Mouse (Mus musculus) spleen, adult 2 months (tissue): ENCODE measurements at regions not wholly inside any gene's neighbourhood (a gene's known extent, or its start where the extent isn't known, plus 50 kb on each side); places are given as distances from the start of the nearest gene placed in this dataset.

Experiments
- DNase-seq, 2 experiments: peaks; one replicate each; pipeline versions ENCODE4 v3.0.0 to v3.0.0-alpha.2; 2012 to 2021; ENCODE audit warnings: low spot score in 2 of 2, low read depth in 1 of 2
- H3K27ac ChIP-seq: fragments of 200-500 bp; 2 replicates; pipeline ENCODE4 v1.5.1; 2012; ENCODE audit warnings: low read length, inconsistent platforms; ENCODE audit not compliant: insufficient read depth
- H3K27me3 ChIP-seq: fragments of 200-500 bp; 2 replicates; pipeline ENCODE4 v1.6.1; 2012; ENCODE audit warnings: mild to moderate bottlenecking, moderate library complexity, low read length, inconsistent platforms; ENCODE audit not compliant: control insufficient read depth, insufficient read depth
- H3K36me3 ChIP-seq: fragments of 200-500 bp; 2 replicates; pipeline ENCODE4 v1.6.1; 2012; ENCODE audit warnings: mild to moderate bottlenecking, low read length, inconsistent platforms; ENCODE audit not compliant: control insufficient read depth, insufficient read depth
- H3K4me1 ChIP-seq: fragments of 200-500 bp; 2 replicates; pipeline ENCODE4 v1.6.1; 2011; ENCODE audit warnings: inconsistent platforms; ENCODE audit not compliant: control insufficient read depth, insufficient read depth, insufficient read length
- H3K4me3 ChIP-seq: fragments of 200-500 bp; 2 replicates; pipeline ENCODE4 v1.5.1; 2011; ENCODE audit warnings: mild to moderate bottlenecking, inconsistent platforms; ENCODE audit not compliant: insufficient read depth, insufficient read length; ENCODE audit errors: extremely low read depth
- CTCF ChIP-seq: fragments of 200-500 bp; IDR thresholded peaks from 2 replicates; pipeline ENCODE4 v1.5.1; 2011; ENCODE audit warnings: mild to moderate bottlenecking, inconsistent platforms; ENCODE audit not compliant: insufficient read depth, insufficient read length, insufficient replicate concordance; ENCODE audit errors: extremely low read depth
- POLR2A ChIP-seq: fragments of 200-500 bp; IDR thresholded peaks from 2 replicates; pipeline ENCODE4 v1.6.1; 2011; ENCODE audit warnings: low read depth, low read length, inconsistent platforms
- WGBS: fragments of 180-500 bp; shearing (Covaris S2); methylation state at CpG from one replicate; pipeline ENCODE4 v1.1.7; 2018; 5-methylcytosine and 5-hydroxymethylcytosine counted together

- Histone ChIP-seq H3K4me1 (no peaks in the 10 kb centered on the region; the same call in none of the 2 replicates), H3K36me3 (no peaks in the 10 kb centered on the region), H3K27me3 (no peaks in the 10 kb centered on the region), H3K27ac (no peak overlapping the region), H3K4me3 (no peak overlapping the region)
- WGBS: 87% methylated on average over 5 of the region's 5 CpGs
- TF ChIP-seq POLR2A (no peak), CTCF (no peak)
- no peak for DNase-seq
Observed at GRCm38 (mm10) chr12:16045791-16046494, 229.2 kb upstream of the Trib2 start.

- Histone ChIP-seq H3K36me3 (no peaks in the 10 kb centered on the region), H3K27me3 (no peaks in the 10 kb centered on the region), H3K27ac (no peak overlapping the region), H3K4me3 (no peak overlapping the region), H3K4me1 (no peaks in the 10 kb centered on the region; the same call in 1 of the 2 replicates)
- 89% methylated on average over 8 of the region's 8 CpGs for WGBS
- DNase-seq: no peak
- TF ChIP-seq CTCF: no peak
- no peak for TF ChIP-seq POLR2A
Observed at GRCm38 (mm10) chr12:16043466-16044214, 226.9 kb upstream of the Trib2 start.

- no peak overlapping the region for H3K27ac ChIP-seq
- H3K4me1 ChIP-seq: no peaks in the 10 kb centered on the region; the same call in 1 of the 2 replicates
- H3K36me3 ChIP-seq: no peaks in the 10 kb centered on the region
- 81% methylated on average over 1 of the region's 1 CpGs for WGBS
- H3K27me3 ChIP-seq: no peaks in the 10 kb centered on the region
- no peak for DNase-seq
- TF ChIP-seq CTCF (no peak), POLR2A (no peak)
- no peak overlapping the region for H3K4me3 ChIP-seq
Observed at GRCm38 (mm10) chr12:16042362-16042761, 225.6 kb upstream of the Trib2 start.

- Histone ChIP-seq H3K36me3 (no peaks in the 10 kb centered on the region), H3K4me3 (no peak overlapping the region), H3K4me1 (no peaks in the 10 kb centered on the region; the same call in 1 of the 2 replicates), H3K27me3 (no peaks in the 10 kb centered on the region), H3K27ac (no peak overlapping the region)
- DNase-seq: peak in 1 of 2 experiments; percentile 26
- 44% methylated on average over 4 of the region's 4 CpGs for WGBS
- TF ChIP-seq POLR2A (no peak), CTCF (no peak)
Observed at GRCm38 (mm10) chr12:16041129-16041528, 224.4 kb upstream of the Trib2 start.

GRCm38 (mm10) chr12:16035551-16035950 is 218.8 kb upstream of the Trib2 start:
- no peak for DNase-seq
- H3K27ac ChIP-seq: no peak overlapping the region
- H3K27me3 ChIP-seq: no peaks in the 10 kb centered on the region
- H3K4me1 ChIP-seq: no peaks in the 10 kb centered on the region
- H3K4me3 ChIP-seq: no peak overlapping the region
- no peak for TF ChIP-seq POLR2A
- no peak for TF ChIP-seq CTCF
- WGBS: 86% methylated on average over 2 of the region's 2 CpGs
- no peaks in the 10 kb centered on the region for H3K36me3 ChIP-seq

- no peak overlapping the region for H3K27ac ChIP-seq
- DNase-seq: no peak
- no peaks in the 10 kb centered on the region for H3K4me1 ChIP-seq
- no peak for TF ChIP-seq CTCF
- no peak for TF ChIP-seq POLR2A
- H3K27me3 ChIP-seq: no peaks in the 10 kb centered on the region
- H3K36me3 ChIP-seq: no peaks in the 10 kb centered on the region
- H3K4me3 ChIP-seq: no peak overlapping the region
Observed at GRCm38 (mm10) chr12:16034691-16035515, 218.2 kb upstream of the Trib2 start.

- Histone ChIP-seq H3K36me3 (no peaks in the 10 kb centered on the region), H3K27ac (no peak overlapping the region), H3K4me1 (no peaks in the 10 kb centered on the region), H3K27me3 (no peaks in the 10 kb centered on the region), H3K4me3 (no peak overlapping the region)
- TF ChIP-seq POLR2A: no peak
- no peak for TF ChIP-seq CTCF
- DNase-seq: no peak
- WGBS: 73% methylated on average over 1 of the region's 1 CpGs
Observed at GRCm38 (mm10) chr12:16026654-16027053, 209.9 kb upstream of the Trib2 start.
